Mouse (Mus musculus) brain, embryonic 14.5 days (tissue): ENCODE measurements around the gene Nin.

Experiments
- CTCF ChIP-seq: fragments of 200-500 bp; IDR thresholded peaks from 2 replicates; pipeline ENCODE4 v1.5.1; 2012; ENCODE audit warnings: inconsistent platforms, mild to moderate bottlenecking, moderate library complexity, borderline replicate concordance; ENCODE audit not compliant: insufficient read depth, insufficient read length; ENCODE audit errors: extremely low read depth
- POLR2A ChIP-seq: fragments of 200-500 bp; IDR thresholded peaks from 2 replicates; pipeline ENCODE4 v1.6.1; 2012; ENCODE audit warnings: mild to moderate bottlenecking, inconsistent platforms, borderline replicate concordance; ENCODE audit not compliant: poor library complexity, insufficient read depth, insufficient read length, severe bottlenecking; ENCODE audit errors: extremely low read depth

- no peak for TF ChIP-seq POLR2A
- TF ChIP-seq CTCF, result no peak
Observed at GRCm38 (mm10) chr12:70106508-70106907, 7.0 kb downstream of the Nin start.
